Mouse (Mus musculus) forebrain, embryonic 15.5 days (tissue): ENCODE results near the gene P4ha1. TPM values are rescaled to one million over a fixed set of nuclear protein-coding genes. Genes with fewer than 3 reads are reported as not detected.
"Not testable (repeated sequence)": the region's sequence is repeated elsewhere in the genome, so short reads cannot be mapped to it uniquely, and the experiment has no call there.

Experiments used
- ATAC-seq: fragments of 200-750 bp; cut with Nextera tagmentation; replicated peaks from 2 replicates; pipeline ENCODE4 v1.8.0; 2017; ENCODE audit warnings: mild to moderate bottlenecking, moderate TSS enrichment, moderate library complexity
- H3K27ac ChIP-seq: fragments of 300-500 bp; sonication (generic); replicated peaks from 2 replicates; pipeline ENCODE4 v1.5.1; 2015; ENCODE audit warnings: mild to moderate bottlenecking, inconsistent platforms
- H3K27me3 ChIP-seq: fragments of 300-500 bp; sonication (generic); 2 replicates; pipeline ENCODE4 v1.6.1; 2015; ENCODE audit warnings: inconsistent platforms
- H3K36me3 ChIP-seq: fragments of 300-500 bp; sonication (generic); 2 replicates; pipeline ENCODE4 v1.6.1; 2015; ENCODE audit warnings: mild to moderate bottlenecking, inconsistent platforms
- H3K4me1 ChIP-seq: fragments of 300-500 bp; sonication (generic); 2 replicates; pipeline ENCODE4 v1.6.1; 2015; ENCODE audit warnings: inconsistent platforms
- H3K4me2 ChIP-seq: fragments of 300-500 bp; sonication (generic); replicated peaks from 2 replicates; pipeline ENCODE4 v1.6.1; 2015; ENCODE audit warnings: mild to moderate bottlenecking, inconsistent platforms
- H3K4me3 ChIP-seq: fragments of 300-500 bp; sonication (generic); 2 replicates; pipeline ENCODE4 v1.5.1; 2015; ENCODE audit warnings: mild to moderate bottlenecking, inconsistent platforms
- H3K9ac ChIP-seq: fragments of 300-500 bp; sonication (generic); replicated peaks from 2 replicates; pipeline ENCODE4 v1.6.1; 2015; ENCODE audit warnings: mild to moderate bottlenecking, inconsistent platforms
- H3K9me3 ChIP-seq: fragments of 300-500 bp; sonication (generic); 2 replicates; pipeline ENCODE4 v1.6.1; 2016; ENCODE audit warnings: inconsistent platforms
- WGBS: fragments of 180-500 bp; shearing (Covaris S2); methylation state at CpG from one replicate; pipeline ENCODE4 v1.1.7; 2015; ENCODE audit warnings: mixed read lengths; 5-methylcytosine and 5-hydroxymethylcytosine counted together
- polyA plus RNA-seq: library from polyadenylated mRNA; unstranded; fragments of >200 nt; fragmentation: Nextera tagmentation; extraction: Ambion mirVana; gene quantifications from 2 replicates; pipeline ENCODE4 v1.2.1, GENCODE M21; 2015

The P4ha1 gene
- polyA plus RNA-seq, 1 experiment from 2014 or later, result 34.7 TPM

GRCm38 (mm10) chr10:59295241-59295811 is 27.8 kb upstream of the P4ha1 start:
- Histone ChIP-seq H3K9me3 (no peaks in the 10 kb centered on the region), H3K9ac (no peak overlapping the region), H3K36me3 (no peaks in the 10 kb centered on the region), H3K4me1 (no peaks in the 10 kb centered on the region), H3K27ac (no peak overlapping the region), H3K27me3 (no peaks in the 10 kb centered on the region), H3K4me3 (no peak overlapping the region), H3K4me2 (no peak overlapping the region)
- 0 out of 2 replicates have a peak, but pooled peaks have one; percentile 23 for ATAC-seq
- 65% methylated on average over 8 of the region's 8 CpGs for WGBS

GRCm38 (mm10) chr10:59296261-59296660 is 26.8 kb upstream of the P4ha1 start:
- WGBS, result 30% methylated on average over 5 of the region's 5 CpGs
- Histone ChIP-seq H3K27ac (no peak overlapping the region), H3K9ac (no peak overlapping the region), H3K4me1 (no peaks in the 10 kb centered on the region), H3K36me3 (no peaks in the 10 kb centered on the region), H3K27me3 (no peaks in the 10 kb centered on the region), H3K4me3 (no peak overlapping the region), H3K9me3 (no peaks in the 10 kb centered on the region), H3K4me2 (no peak overlapping the region)
- peak; percentile 81 for ATAC-seq

- 94% methylated on average over 12 of the region's 12 CpGs for WGBS
- not testable (repeated sequence) for H3K4me3 ChIP-seq, ATAC-seq, H3K4me2 ChIP-seq, H3K27me3 ChIP-seq, H3K27ac ChIP-seq, H3K36me3 ChIP-seq, H3K4me1 ChIP-seq, H3K9me3 ChIP-seq, H3K9ac ChIP-seq
These were observed 20.4 kb upstream of the P4ha1 start for GRCm38 (mm10) chr10:59302671-59303070.

- no peak overlapping the region for H3K4me3 ChIP-seq
- no peaks in the 10 kb centered on the region for H3K9me3 ChIP-seq
- WGBS, result 48% methylated on average over 3 of the region's 3 CpGs
- H3K27ac ChIP-seq, result no peak overlapping the region
- no peaks in the 10 kb centered on the region for H3K36me3 ChIP-seq
- no peak for ATAC-seq
- no peaks in the 10 kb centered on the region for H3K4me1 ChIP-seq
- no peaks in the 10 kb centered on the region for H3K27me3 ChIP-seq
- no peak overlapping the region for H3K4me2 ChIP-seq
- H3K9ac ChIP-seq, result no peak overlapping the region
These were observed 13.9 kb upstream of the P4ha1 start for GRCm38 (mm10) chr10:59308993-59309715.

GRCm38 (mm10) chr10:59310124-59310523 is 13.0 kb upstream of the P4ha1 start:
- Histone ChIP-seq H3K36me3 (no peaks in the 10 kb centered on the region), H3K4me3 (no peak overlapping the region), H3K4me2 (no peak overlapping the region), H3K9me3 (no peaks in the 10 kb centered on the region), H3K27ac (no peak overlapping the region), H3K27me3 (no peaks in the 10 kb centered on the region), H3K9ac (no peak overlapping the region), H3K4me1 (no peaks in the 10 kb centered on the region)
- 63% methylated on average over 2 of the region's 2 CpGs for WGBS
- ATAC-seq, result no peak

GRCm38 (mm10) chr10:59310691-59311457 is 12.2 kb upstream of the P4ha1 start:
- Histone ChIP-seq H3K9ac (no peak overlapping the region), H3K27me3 (no peaks in the 10 kb centered on the region), H3K4me1 (no peaks in the 10 kb centered on the region), H3K27ac (no peak overlapping the region), H3K36me3 (no peaks in the 10 kb centered on the region), H3K4me3 (no peak overlapping the region), H3K4me2 (no peak overlapping the region), H3K9me3 (no peaks in the 10 kb centered on the region)
- WGBS, result 72% methylated on average over 6 of the region's 6 CpGs
- no peak for ATAC-seq

- Histone ChIP-seq H3K27me3 (no peaks in the 10 kb centered on the region), H3K4me3 (no peak overlapping the region), H3K4me1 (no peaks in the 10 kb centered on the region), H3K36me3 (no peaks in the 10 kb centered on the region), H3K9ac (no peak overlapping the region), H3K4me2 (no peak overlapping the region), H3K9me3 (no peaks in the 10 kb centered on the region), H3K27ac (no peak overlapping the region)
- WGBS, result 92% methylated on average over 5 of the region's 5 CpGs
- ATAC-seq, result no peak
These were observed 11.2 kb upstream of the P4ha1 start for GRCm38 (mm10) chr10:59311881-59312280.

GRCm38 (mm10) chr10:59321112-59321511 is 2.0 kb upstream of the P4ha1 start:
- Histone ChIP-seq H3K9me3 (no peaks in the 10 kb centered on the region), H3K9ac (no peak overlapping the region), H3K27me3 (no peaks in the 10 kb centered on the region), H3K4me3 (no peak overlapping the region), H3K4me1 (peaks cover 23% of the 10 kb centered on the region), H3K4me2 (no peak overlapping the region), H3K27ac (no peak overlapping the region), H3K36me3 (no peaks in the 10 kb centered on the region)
- no peak for ATAC-seq
- 93% methylated on average over 3 of the region's 3 CpGs for WGBS

- Histone ChIP-seq H3K4me1 (peaks cover 32% of the 10 kb centered on the region), H3K36me3 (no peaks in the 10 kb centered on the region), H3K27ac (peak overlapping the region; percentile 94), H3K9me3 (no peaks in the 10 kb centered on the region), H3K4me3 (peak overlapping the region; percentile 89), H3K4me2 (peak overlapping the region; percentile 84; the same call in 1 of the 2 replicates), H3K27me3 (no peaks in the 10 kb centered on the region), H3K9ac (no peak overlapping the region)
- 56% methylated on average over 4 of the region's 4 CpGs for WGBS
- ATAC-seq, result no peak
These were observed 825 bp upstream of the P4ha1 start for GRCm38 (mm10) chr10:59322271-59322670.

GRCm38 (mm10) chr10:59323488-59324161 is 529 bp downstream of the P4ha1 start:
- Histone ChIP-seq H3K27ac (peak overlapping the region; percentile 94), H3K9me3 (no peaks in the 10 kb centered on the region), H3K27me3 (no peaks in the 10 kb centered on the region), H3K4me3 (peak overlapping the region; percentile 89), H3K36me3 (no peaks in the 10 kb centered on the region), H3K4me2 (peak overlapping the region; percentile 84), H3K4me1 (peaks cover 32% of the 10 kb centered on the region), H3K9ac (peak overlapping the region; percentile 90)
- 3% methylated on average over 47 of the region's 49 CpGs for WGBS
- peak; percentile 80 for ATAC-seq

GRCm38 (mm10) chr10:59324311-59325165 is 1.4 kb downstream of the P4ha1 start:
- H3K27me3 ChIP-seq, result no peaks in the 10 kb centered on the region
- peak overlapping the region; percentile 89 for H3K4me3 ChIP-seq
- H3K9ac ChIP-seq, result peak overlapping the region; percentile 90
- peak overlapping the region; percentile 84 for H3K4me2 ChIP-seq
- H3K9me3 ChIP-seq, result no peaks in the 10 kb centered on the region
- 12% methylated on average over 15 of the region's 15 CpGs for WGBS
- peak overlapping the region; percentile 94 for H3K27ac ChIP-seq
- ATAC-seq, result no peak
- H3K4me1 ChIP-seq, result peaks cover 32% of the 10 kb centered on the region
- no peaks in the 10 kb centered on the region for H3K36me3 ChIP-seq
